Mouse (Mus musculus): ENCODE data around the gene Rere. TPM values are rescaled to one million over a fixed set of nuclear protein-coding genes. Genes with fewer than 3 reads are reported as not detected.

Gene Rere
- total and polyA plus RNA-seq, 3 experiments, result 3.1 to 36.5 (median 8.7) TPM

- no peak overlapping the region for H3K4me2 ChIP-seq (ENCODE audit: insufficient read depth, low read depth, poor library complexity, severe bottlenecking)
- no peaks in the 10 kb centered on the region for H3K79me2 ChIP-seq (replicated peaks; ENCODE audit: control insufficient read depth, extremely low read depth, insufficient read depth, poor library complexity, severe bottlenecking)
- H3K36me3 ChIP-seq (replicated peaks in 1 of 2; ENCODE audit: control insufficient read depth in 1 of 2, insufficient read depth in 1 of 2, low read length in 1 of 2), result peaks cover 4 to 56% of the 10 kb centered on the region in 2 experiments
- H3K27me3 ChIP-seq (replicated peaks), result no peaks in the 10 kb centered on the region
- H3K9me3 ChIP-seq (replicated peaks; ENCODE audit: low read length), result no peaks in the 10 kb centered on the region
- no peak overlapping the region for H3K9ac ChIP-seq (ENCODE audit: insufficient read depth, low read depth)
- no peak overlapping the region for H3K4me3 ChIP-seq (replicated peaks in 1 of 3; ENCODE audit: low read depth in 2 of 3, low read length in 2 of 3, poor library complexity in 1 of 3)
- H3K27ac ChIP-seq (ENCODE audit: insufficient read depth, low read depth), result no peak overlapping the region
- dilution Hi-C loops (cut with MboI; ENCODE audit: extremely low pct_ligation_motif_present, extremely low pct_unique_long_range_greater_than_20kb, low sequenced_read_pairs) (no loop called here), in situ Hi-C loops (cut with MboI; ENCODE audit: low pct_ligation_motif_present, low pct_unique_long_range_greater_than_20kb, low sequenced_read_pairs) (no loop called here)
- DNase-seq (ENCODE audit: extremely low read depth), result no peak
- peaks cover 2 to 21% of the 10 kb centered on the region in 2 experiments; a peak in 3 of 4 replicates for H3K4me1 ChIP-seq (ENCODE audit: control insufficient read depth in 1 of 2, insufficient read depth in 2 of 2)
- no peak for TF ChIP-seq CHD1 (IDR thresholded peaks at IDR 0.05; ENCODE audit: low read depth, low read length)
- no peak for TF ChIP-seq NRF1 (IDR thresholded peaks at IDR 0.05; ENCODE audit: low read depth, low read length)
- no peak for TF ChIP-seq NELFE (IDR thresholded peaks at IDR 0.05; ENCODE audit: low read depth, low read length)
- no peak for TF ChIP-seq EP300 (IDR thresholded peaks at IDR 0.05; ENCODE audit: low read length)
- TF ChIP-seq ZMIZ1 (IDR thresholded peaks at IDR 0.05; ENCODE audit: low read depth, low read length), result no peak
- no peak for TF ChIP-seq MEF2A (IDR thresholded peaks at IDR 0.05; ENCODE audit: borderline replicate concordance, low read depth, low read length)
- no peak for TF ChIP-seq MAZ (IDR thresholded peaks at IDR 0.05; ENCODE audit: low read depth, low read length)
- TF ChIP-seq JUND (conservative IDR thresholded peaks at IDR 0.05; ENCODE audit: low read depth, low read length), result no peak
- no peak for TF ChIP-seq JUN (IDR thresholded peaks at IDR 0.05; ENCODE audit: insufficient read depth, low read depth, low read length)
- TF ChIP-seq SMC3 (IDR thresholded peaks at IDR 0.05; ENCODE audit: low read depth, low read length), result no peak
- no peak for TF ChIP-seq ZNF384 (IDR thresholded peaks at IDR 0.05; ENCODE audit: low read depth, low read length)
- TF ChIP-seq MXI1 (IDR thresholded peaks at IDR 0.05; ENCODE audit: low read depth, low read length), result no peak
- no peak for TF ChIP-seq CHD2 (IDR thresholded peaks at IDR 0.05; ENCODE audit: low read length)
- no peak for TF ChIP-seq CTCF (conservative IDR thresholded peaks at IDR 0.05 in 1 of 2, IDR thresholded peaks at IDR 0.05 in 1 of 2; ENCODE audit: low read depth in 2 of 2, low read length in 2 of 2)
- no peak for TF ChIP-seq ETS1 (conservative IDR thresholded peaks at IDR 0.05; ENCODE audit: low read depth, low read length)
These were observed 294.1 kb downstream of the Rere start for GRCm38 (mm10) chr4:150575363-150576092.

- Histone ChIP-seq H3K9ac (ENCODE audit: insufficient read depth, low read depth) (no peak overlapping the region), H3K9me3 (replicated peaks; ENCODE audit: low read length) (no peaks in the 10 kb centered on the region), H3K36me3 (replicated peaks in 1 of 2; ENCODE audit: control insufficient read depth in 1 of 2, insufficient read depth in 1 of 2, low read length in 1 of 2) (peaks cover 7 to 58% of the 10 kb centered on the region in 2 experiments), H3K4me3 (replicated peaks in 1 of 3; ENCODE audit: low read depth in 2 of 3, low read length in 2 of 3, poor library complexity in 1 of 3) (no peak overlapping the region), H3K4me1 (ENCODE audit: control insufficient read depth in 1 of 2, insufficient read depth in 2 of 2) (peaks cover 4 to 13% of the 10 kb centered on the region in 2 experiments), H3K27ac (ENCODE audit: insufficient read depth, low read depth) (no peak overlapping the region), H3K27me3 (replicated peaks) (no peaks in the 10 kb centered on the region), H3K79me2 (replicated peaks; ENCODE audit: control insufficient read depth, extremely low read depth, insufficient read depth, poor library complexity, severe bottlenecking) (no peaks in the 10 kb centered on the region), H3K4me2 (ENCODE audit: insufficient read depth, low read depth, poor library complexity, severe bottlenecking) (no peak overlapping the region)
- in situ Hi-C loops (cut with MboI; ENCODE audit: low pct_ligation_motif_present, low pct_unique_long_range_greater_than_20kb, low sequenced_read_pairs), result no loop called here
- no peak for DNase-seq (ENCODE audit: extremely low read depth)
- dilution Hi-C loops (cut with MboI; ENCODE audit: extremely low pct_ligation_motif_present, extremely low pct_unique_long_range_greater_than_20kb, low sequenced_read_pairs), result no loop called here
- TF ChIP-seq SIN3A (IDR thresholded peaks at IDR 0.05; ENCODE audit: low read length), result no peak
- TF ChIP-seq GABPA (IDR thresholded peaks at IDR 0.05; ENCODE audit: insufficient replicate concordance, low read depth, low read length), result no peak
- no peak for TF ChIP-seq KAT2A (IDR thresholded peaks at IDR 0.05; ENCODE audit: insufficient replicate concordance, low read length)
- no peak for TF ChIP-seq E2F4 (IDR thresholded peaks at IDR 0.05; ENCODE audit: insufficient replicate concordance, low read depth, low read length)
- TF ChIP-seq CTCF (conservative IDR thresholded peaks at IDR 0.05 in 1 of 2, IDR thresholded peaks at IDR 0.05 in 1 of 2; ENCODE audit: low read depth in 2 of 2, low read length in 2 of 2), result no peak
- TF ChIP-seq NELFE (IDR thresholded peaks at IDR 0.05; ENCODE audit: low read depth, low read length), result no peak
- no peak for TF ChIP-seq IRF4 (IDR thresholded peaks at IDR 0.05; ENCODE audit: low read depth, low read length)
- no peak for TF ChIP-seq ZMIZ1 (IDR thresholded peaks at IDR 0.05; ENCODE audit: low read depth, low read length)
- no peak for TF ChIP-seq USF1 (IDR thresholded peaks at IDR 0.05; ENCODE audit: low read depth, low read length)
These were observed 294.9 kb downstream of the Rere start for GRCm38 (mm10) chr4:150576339-150576738.

All from CH12.LX (cell line).